In genomic region chr9:55695307-55695706, GRCm38 (mm10) we compare ENCODE assay signal across 17 mouse cellular contexts.
DNase-seq lines count a peak whose midpoint lies in the region; ATAC-seq and TF ChIP-seq lines count a peak whose summit lies in the region.
"Had no signal": no experiment of that assay in that cellular context is flagged by ENCODE, and none has a peak within 500 bp of the region (broad histone marks: within the 10 kb centered on the region; RNA-seq: fewer than 3 reads in every experiment).

No protein-coding gene starts in this region.

- no peak for TF ChIP-seq CTCF in brain, embryonic 14.5 days (IDR thresholded peaks at IDR 0.05; ENCODE audit: borderline replicate concordance, extremely low read depth, insufficient read depth, insufficient read length)
- no peak for TF ChIP-seq CTCF in midbrain, postnatal 0 days (IDR thresholded peaks at IDR 0.05)

- ATAC-seq in hindbrain, embryonic 11.5 days (ENCODE audit: low FRiP score), result no peak
- no peak for ATAC-seq in hindbrain, embryonic 12.5 days (ENCODE audit: low FRiP score)
- ATAC-seq in midbrain, postnatal 0 days (ENCODE audit: low FRiP score), result no peak
- ATAC-seq: intestine, embryonic 15.5 days had no signal

- no peaks in the 10 kb centered on the region for H3K9me3 ChIP-seq in hindbrain, embryonic 11.5 days (ENCODE audit: control insufficient read depth, low read length)
- no peaks in the 10 kb centered on the region for H3K9me3 ChIP-seq in hindbrain, embryonic 12.5 days (replicated peaks)
- H3K9me3 ChIP-seq in midbrain, postnatal 0 days (ENCODE audit: low read length), result no peaks in the 10 kb centered on the region
- H3K9me3 ChIP-seq: intestine, embryonic 15.5 days; limb, embryonic 13.5 days; stomach, embryonic 15.5 days had no signal

- no peak for TF ChIP-seq POLR2A in brain, embryonic 14.5 days (IDR thresholded peaks at IDR 0.05; ENCODE audit: borderline replicate concordance, extremely low read depth, insufficient read depth, insufficient read length, poor library complexity, severe bottlenecking)

- no peaks in the 10 kb centered on the region for H3K27me3 ChIP-seq in hindbrain, embryonic 11.5 days (ENCODE audit: control insufficient read depth, insufficient read depth, low read length)
- H3K27me3 ChIP-seq in hindbrain, embryonic 12.5 days, result no peaks in the 10 kb centered on the region
- no peaks in the 10 kb centered on the region for H3K27me3 ChIP-seq in midbrain, postnatal 0 days (ENCODE audit: insufficient read depth, low read length)
- H3K27me3 ChIP-seq: intestine, embryonic 15.5 days; limb, embryonic 13.5 days; stomach, embryonic 15.5 days had no signal

- no peak overlapping the region for H3K27ac ChIP-seq in hindbrain, embryonic 11.5 days (ENCODE audit: low read depth, low read length)
- H3K27ac ChIP-seq in hindbrain, embryonic 12.5 days, result no peak overlapping the region
- H3K27ac ChIP-seq in midbrain, postnatal 0 days (ENCODE audit: low read depth, low read length), result no peak overlapping the region
- H3K27ac ChIP-seq: intestine, embryonic 15.5 days; limb, embryonic 13.5 days; stomach, embryonic 15.5 days had no signal

- no peak overlapping the region for H3K4me3 ChIP-seq in hindbrain, embryonic 11.5 days (ENCODE audit: low read depth, low read length)
- H3K4me3 ChIP-seq in hindbrain, embryonic 12.5 days, result no peak overlapping the region
- H3K4me3 ChIP-seq in midbrain, postnatal 0 days (ENCODE audit: low read depth, low read length), result no peak overlapping the region
- H3K4me3 ChIP-seq: erythroblast, embryonic 14.5 days; intestine, embryonic 15.5 days; limb, embryonic 13.5 days; stomach, embryonic 15.5 days had no signal

- no peaks in the 10 kb centered on the region for H3K4me1 ChIP-seq in hindbrain, embryonic 11.5 days (replicated peaks; ENCODE audit: control insufficient read depth, insufficient read depth, low read length)
- 0 out of 2 replicates have a peak, but pooled peaks cover 6% of the 10 kb centered on the region for H3K4me1 ChIP-seq in hindbrain, embryonic 12.5 days
- H3K4me1 ChIP-seq in midbrain, postnatal 0 days (ENCODE audit: insufficient read depth, low read length), result no peaks in the 10 kb centered on the region
- H3K4me1 ChIP-seq: intestine, embryonic 15.5 days; limb, embryonic 13.5 days; stomach, embryonic 15.5 days had no signal

- 51% methylated on average over 1 of the region's 1 CpGs for WGBS in hindbrain, embryonic 11.5 days
- WGBS in hindbrain, embryonic 12.5 days, result 35% methylated on average over 1 of the region's 1 CpGs
- 19% methylated on average over 1 of the region's 1 CpGs for WGBS in midbrain, postnatal 0 days

- H3K4me2 ChIP-seq in hindbrain, embryonic 11.5 days (replicated peaks; ENCODE audit: low read depth, low read length), result no peak overlapping the region
- no peak overlapping the region for H3K4me2 ChIP-seq in hindbrain, embryonic 12.5 days (replicated peaks)
- H3K4me2 ChIP-seq in midbrain, postnatal 0 days (ENCODE audit: low read depth, low read length, poor library complexity, severe bottlenecking), result no peak overlapping the region
- H3K4me2 ChIP-seq: heart, embryonic 11.5 days; intestine, embryonic 15.5 days; limb, embryonic 13.5 days; stomach, embryonic 15.5 days had no signal

- no peaks in the 10 kb centered on the region for H3K36me3 ChIP-seq in hindbrain, embryonic 11.5 days (ENCODE audit: control insufficient read depth, insufficient read depth, low read length)
- no peaks in the 10 kb centered on the region for H3K36me3 ChIP-seq in hindbrain, embryonic 12.5 days
- no peaks in the 10 kb centered on the region for H3K36me3 ChIP-seq in midbrain, postnatal 0 days (ENCODE audit: insufficient read depth, low read length)
- H3K36me3 ChIP-seq: intestine, embryonic 15.5 days; limb, embryonic 13.5 days; stomach, embryonic 15.5 days had no signal

- peak; percentile 2 for DNase-seq in hindbrain, embryonic 11.5 days (ENCODE audit: low spot score)
- DNase-seq in Muller cell, postnatal 12 days (ENCODE audit: inconsistent ontology term), result peak; percentile 11
- peak; percentile 77 for DNase-seq in brain, embryonic 14.5 days (ENCODE audit: low read depth)
- DNase-seq in midbrain, postnatal 0 days (ENCODE audit: low spot score), result peak; percentile 40
- no peak for DNase-seq in lung, postnatal 36 days
- DNase-seq in gastrocnemius, adult 8-10 months (ENCODE audit: low spot score in 2 of 2), result no peak
- DNase-seq: adrenal gland, postnatal 36 days; cerebellum, postnatal 25 days; heart, postnatal 14 days; lung, postnatal 10 days; right cerebral cortex, postnatal 14 days had no signal

- H3K9ac ChIP-seq in hindbrain, embryonic 11.5 days (ENCODE audit: low read depth, low read length), result no peak overlapping the region
- H3K9ac ChIP-seq in hindbrain, embryonic 12.5 days, result no peak overlapping the region
- no peak overlapping the region for H3K9ac ChIP-seq in midbrain, postnatal 0 days (replicated peaks; ENCODE audit: low read length, poor library complexity, severe bottlenecking)
- H3K9ac ChIP-seq: intestine, embryonic 15.5 days; limb, embryonic 13.5 days; stomach, embryonic 15.5 days had no signal

Comparison
In these comparisons a context has a peak if more than half of its experiments do, and no peak if none do; other contexts are left out.
1. DNase-seq: peak in hindbrain, embryonic 11.5 days (single experiment), Muller cell, postnatal 12 days (single experiment), brain, embryonic 14.5 days (single experiment) and midbrain, postnatal 0 days (single experiment); none in lung, postnatal 36 days (single experiment) and gastrocnemius, adult 8-10 months (0 of 2).